Mouse (Mus musculus): ENCODE measurements around the gene Fut4. TPM values are rescaled to one million over a fixed set of nuclear protein-coding genes. Genes with fewer than 3 reads are reported as not detected.

Fut4 gene
- total and polyA plus RNA-seq, 3 experiments: 0.05 TPM; not detected in 2

- Histone ChIP-seq H3K36me3 (replicated peaks) (no peaks in the 10 kb centered on the region), H3K27me3 (ENCODE audit: insufficient read depth, low read length) (0 out of 2 replicates have a peak, but pooled peaks cover 4% of the 10 kb centered on the region), H3K4me3 (ENCODE audit: low read depth, low read length) (no peak overlapping the region), H3K9me3 (replicated peaks) (no peaks in the 10 kb centered on the region), H3K4me1 (ENCODE audit: insufficient read depth, low read depth, low read length) (no peaks in the 10 kb centered on the region; the same call in 1 of the 2 replicates)
- ATAC-seq (ENCODE audit: extremely low read depth, insufficient number of reproducible peaks, low FRiP score, poor library complexity, severe bottlenecking) (no peak), DNase-seq (ENCODE audit: low spot score) (no peak)
- TF ChIP-seq POLR2AphosphoS5 (IDR thresholded peaks at IDR 0.05; ENCODE audit: insufficient replicate concordance, low read depth, low read length): no peak
- TF ChIP-seq GATA1 (IDR thresholded peaks at IDR 0.05; ENCODE audit: borderline replicate concordance, low read length): no peak
- no peak for TF ChIP-seq GATA2 (IDR thresholded peaks at IDR 0.05; ENCODE audit: borderline replicate concordance, low read depth, low read length)
- TF ChIP-seq TAL1 (conservative IDR thresholded peaks at IDR 0.05; ENCODE audit: low read depth, low read length): no peak
- no peak for TF ChIP-seq CTCF (IDR thresholded peaks at IDR 0.05; ENCODE audit: low read depth, low read length)
Measured at GRCm38 (mm10) chr9:14753947-14754346, 1.8 kb upstream of the Fut4 start.

GRCm38 (mm10) chr9:14751503-14752000 is 641 bp downstream of the Fut4 start:
- no peak for ATAC-seq (ENCODE audit: extremely low read depth, insufficient number of reproducible peaks, low FRiP score, poor library complexity, severe bottlenecking)

GRCm38 (mm10) chr9:14750901-14751502 is 1.2 kb downstream of the Fut4 start:
- no peaks in the 10 kb centered on the region for H3K9me3 ChIP-seq (replicated peaks)
- H3K4me1 ChIP-seq (ENCODE audit: insufficient read depth, low read depth, low read length): no peaks in the 10 kb centered on the region
- no peaks in the 10 kb centered on the region for H3K27me3 ChIP-seq (ENCODE audit: insufficient read depth, low read length)
- no peak overlapping the region for H3K4me3 ChIP-seq (ENCODE audit: low read depth, low read length)
- H3K36me3 ChIP-seq (replicated peaks): no peaks in the 10 kb centered on the region
- ATAC-seq (ENCODE audit: extremely low read depth, insufficient number of reproducible peaks, low FRiP score, poor library complexity, severe bottlenecking) (no peak), DNase-seq (ENCODE audit: low spot score) (no peak)
- TF ChIP-seq CTCF (IDR thresholded peaks at IDR 0.05; ENCODE audit: low read depth, low read length) (no peak), GATA1 (IDR thresholded peaks at IDR 0.05; ENCODE audit: borderline replicate concordance, low read length) (no peak), TAL1 (conservative IDR thresholded peaks at IDR 0.05; ENCODE audit: low read depth, low read length) (no peak), POLR2AphosphoS5 (IDR thresholded peaks at IDR 0.05; ENCODE audit: insufficient replicate concordance, low read depth, low read length) (no peak), GATA2 (IDR thresholded peaks at IDR 0.05; ENCODE audit: borderline replicate concordance, low read depth, low read length) (no peak)

More at GRCm38 (mm10) chr9:14751503-14752000, 641 bp downstream of the Fut4 start:
- Histone ChIP-seq H3K27me3 (ENCODE audit: insufficient read depth, low read length) (no peaks in the 10 kb centered on the region), H3K4me3 (ENCODE audit: low read depth, low read length) (no peak overlapping the region), H3K4me1 (ENCODE audit: insufficient read depth, low read depth, low read length) (no peaks in the 10 kb centered on the region), H3K9me3 (replicated peaks) (no peaks in the 10 kb centered on the region), H3K36me3 (replicated peaks) (no peaks in the 10 kb centered on the region)
- no peak for DNase-seq (ENCODE audit: low spot score)
- no peak for TF ChIP-seq TAL1 (conservative IDR thresholded peaks at IDR 0.05; ENCODE audit: low read depth, low read length)
- no peak for TF ChIP-seq GATA2 (IDR thresholded peaks at IDR 0.05; ENCODE audit: borderline replicate concordance, low read depth, low read length)
- TF ChIP-seq GATA1 (IDR thresholded peaks at IDR 0.05; ENCODE audit: borderline replicate concordance, low read length): no peak
- TF ChIP-seq POLR2AphosphoS5 (IDR thresholded peaks at IDR 0.05; ENCODE audit: insufficient replicate concordance, low read depth, low read length): no peak
- no peak for TF ChIP-seq CTCF (IDR thresholded peaks at IDR 0.05; ENCODE audit: low read depth, low read length)

- DNase-seq (ENCODE audit: low spot score): peak; percentile 9
- Histone ChIP-seq H3K27me3 (ENCODE audit: insufficient read depth, low read length) (peaks cover 2% of the 10 kb centered on the region; the same call in 1 of the 2 replicates), H3K36me3 (replicated peaks) (peaks cover 8% of the 10 kb centered on the region), H3K4me1 (ENCODE audit: insufficient read depth, low read depth, low read length) (peaks cover 15% of the 10 kb centered on the region), H3K9me3 (replicated peaks) (no peaks in the 10 kb centered on the region), H3K4me3 (ENCODE audit: low read depth, low read length) (peak within 1 kb of the TSS; percentile 66)
- no peak for TF ChIP-seq CTCF (IDR thresholded peaks at IDR 0.05; ENCODE audit: low read depth, low read length)
- no peak for TF ChIP-seq TAL1 (conservative IDR thresholded peaks at IDR 0.05; ENCODE audit: low read depth, low read length)
- TF ChIP-seq POLR2AphosphoS5 (IDR thresholded peaks at IDR 0.05; ENCODE audit: insufficient replicate concordance, low read depth, low read length): no peak
- no peak for TF ChIP-seq GATA2 (IDR thresholded peaks at IDR 0.05; ENCODE audit: borderline replicate concordance, low read depth, low read length)
- no peak for TF ChIP-seq GATA1 (IDR thresholded peaks at IDR 0.05; ENCODE audit: borderline replicate concordance, low read length)
- no peak for ATAC-seq (ENCODE audit: extremely low read depth, insufficient number of reproducible peaks, low FRiP score, poor library complexity, severe bottlenecking)
Measured at GRCm38 (mm10) chr9:14740151-14740924, 11.9 kb downstream of the Fut4 start, which contains the start of gene Piwil4. Piwil4 (minus strand) TSS chr9:14740733.

- Histone ChIP-seq H3K4me1 (ENCODE audit: insufficient read depth, low read depth, low read length) (peaks cover 15% of the 10 kb centered on the region), H3K4me3 (ENCODE audit: low read depth, low read length) (no peak overlapping the region), H3K9me3 (replicated peaks) (no peaks in the 10 kb centered on the region), H3K27me3 (ENCODE audit: insufficient read depth, low read length) (peaks cover 2% of the 10 kb centered on the region; the same call in 1 of the 2 replicates), H3K36me3 (replicated peaks) (peaks cover 8% of the 10 kb centered on the region)
- DNase-seq (ENCODE audit: low spot score) (no peak), ATAC-seq (ENCODE audit: extremely low read depth, insufficient number of reproducible peaks, low FRiP score, poor library complexity, severe bottlenecking) (peak; percentile 49; the same call in 1 of the 2 replicates)
- TF ChIP-seq POLR2AphosphoS5 (IDR thresholded peaks at IDR 0.05; ENCODE audit: insufficient replicate concordance, low read depth, low read length) (no peak), GATA1 (IDR thresholded peaks at IDR 0.05; ENCODE audit: borderline replicate concordance, low read length) (no peak), TAL1 (conservative IDR thresholded peaks at IDR 0.05; ENCODE audit: low read depth, low read length) (no peak), CTCF (IDR thresholded peaks at IDR 0.05; ENCODE audit: low read depth, low read length) (no peak), GATA2 (IDR thresholded peaks at IDR 0.05; ENCODE audit: borderline replicate concordance, low read depth, low read length) (no peak)
Measured at GRCm38 (mm10) chr9:14739498-14740150, 12.6 kb downstream of the Fut4 start.
